Mouse (Mus musculus) R1 (cell line): ENCODE data around the gene Tmem132c.

Experiments used
- DNase-seq: peaks from one replicate; pipeline ENCODE4 v3.0.0-alpha.2; 2018; ENCODE audit warnings: low read depth, low spot score

Gene Tmem132c

DNA sequence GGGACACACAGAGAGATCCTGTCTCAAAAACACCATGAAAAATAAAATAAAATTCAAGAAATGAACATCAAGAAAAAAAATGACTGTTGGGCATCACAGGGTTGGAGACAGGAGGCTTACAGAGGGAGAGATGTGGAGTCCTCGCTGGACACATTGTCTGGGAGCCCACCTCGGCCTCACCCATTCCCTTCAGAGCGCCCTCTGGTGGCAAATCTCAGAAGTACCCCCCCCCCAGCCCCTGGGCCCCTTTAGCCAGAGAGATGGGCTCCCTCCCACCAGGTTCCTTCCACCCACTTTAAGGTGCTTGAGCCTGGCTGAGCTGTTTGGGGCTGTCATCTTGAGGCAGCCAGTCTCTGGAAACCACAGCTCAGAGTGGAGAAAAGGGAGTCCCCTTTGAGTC is 99.5 kb downstream of the Tmem132c start:
- no peak for DNase-seq

DNA sequence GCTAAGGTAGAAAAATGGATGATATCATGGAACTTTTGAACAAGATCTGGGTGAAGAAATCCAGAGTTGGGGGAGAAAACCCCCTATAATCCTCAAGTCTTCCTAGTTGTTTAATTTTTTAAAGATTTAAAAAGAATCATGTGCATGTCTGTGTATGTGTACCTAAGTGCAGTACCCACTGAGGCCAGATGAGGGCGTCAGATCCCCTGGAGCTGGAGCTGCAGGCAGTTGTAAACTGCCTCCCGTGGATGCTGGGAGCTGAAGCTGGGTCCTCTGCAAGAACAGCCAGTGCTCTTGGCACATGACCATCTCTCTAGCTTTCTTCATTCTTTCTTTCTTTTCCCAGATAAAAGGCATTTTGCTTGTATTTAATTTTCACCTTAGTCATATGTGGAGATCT is 103.1 kb downstream of the Tmem132c start:
- no peak for DNase-seq

DNA sequence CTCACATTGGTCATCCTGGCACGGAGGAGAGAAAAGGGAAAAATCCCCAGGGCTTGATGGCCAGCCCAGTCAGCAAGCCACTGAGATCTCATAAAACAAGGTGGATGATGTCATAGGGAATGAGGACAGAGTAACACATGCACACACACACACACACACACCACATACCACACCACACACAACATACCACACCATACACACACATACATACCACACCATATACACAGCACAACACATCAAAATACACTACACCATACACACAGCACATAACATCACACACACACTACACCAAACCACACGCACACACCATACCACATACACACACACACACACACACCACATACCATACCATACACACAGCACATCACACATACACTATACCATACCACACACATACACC is 104.8 kb downstream of the Tmem132c start:
- no peak for DNase-seq

DNA sequence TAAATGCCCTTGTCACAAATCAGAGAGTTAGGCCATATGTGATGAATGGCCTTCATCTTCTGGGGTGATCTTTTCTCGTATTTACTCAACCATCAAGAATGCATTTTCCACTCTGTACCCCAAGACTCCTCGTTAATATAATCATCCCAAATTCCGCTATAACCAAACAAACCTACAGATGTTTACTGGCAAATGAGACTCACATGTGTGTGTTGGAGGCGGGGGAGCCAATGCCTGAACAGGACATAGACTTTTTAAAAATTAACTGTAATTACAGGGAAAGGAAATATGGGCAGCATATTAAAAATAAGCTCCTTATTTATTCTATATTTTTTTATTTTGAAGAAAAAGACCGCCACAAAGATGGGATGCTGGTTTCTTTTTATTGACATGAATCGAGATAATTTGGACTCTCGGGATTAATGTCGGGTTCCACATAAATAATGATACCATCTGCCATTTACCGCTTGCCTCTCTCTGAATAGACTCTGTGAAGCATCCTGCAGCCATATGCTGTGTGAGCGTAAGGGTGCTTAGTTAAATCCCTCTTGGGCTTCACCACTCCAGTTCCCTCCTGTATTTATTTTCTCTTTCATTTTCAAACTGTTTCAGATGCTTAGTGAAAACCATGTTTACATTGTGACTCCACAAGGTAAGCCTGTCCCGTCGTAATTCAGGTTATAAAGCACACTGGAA is 105.6 kb downstream of the Tmem132c start:
- no peak for DNase-seq

DNA sequence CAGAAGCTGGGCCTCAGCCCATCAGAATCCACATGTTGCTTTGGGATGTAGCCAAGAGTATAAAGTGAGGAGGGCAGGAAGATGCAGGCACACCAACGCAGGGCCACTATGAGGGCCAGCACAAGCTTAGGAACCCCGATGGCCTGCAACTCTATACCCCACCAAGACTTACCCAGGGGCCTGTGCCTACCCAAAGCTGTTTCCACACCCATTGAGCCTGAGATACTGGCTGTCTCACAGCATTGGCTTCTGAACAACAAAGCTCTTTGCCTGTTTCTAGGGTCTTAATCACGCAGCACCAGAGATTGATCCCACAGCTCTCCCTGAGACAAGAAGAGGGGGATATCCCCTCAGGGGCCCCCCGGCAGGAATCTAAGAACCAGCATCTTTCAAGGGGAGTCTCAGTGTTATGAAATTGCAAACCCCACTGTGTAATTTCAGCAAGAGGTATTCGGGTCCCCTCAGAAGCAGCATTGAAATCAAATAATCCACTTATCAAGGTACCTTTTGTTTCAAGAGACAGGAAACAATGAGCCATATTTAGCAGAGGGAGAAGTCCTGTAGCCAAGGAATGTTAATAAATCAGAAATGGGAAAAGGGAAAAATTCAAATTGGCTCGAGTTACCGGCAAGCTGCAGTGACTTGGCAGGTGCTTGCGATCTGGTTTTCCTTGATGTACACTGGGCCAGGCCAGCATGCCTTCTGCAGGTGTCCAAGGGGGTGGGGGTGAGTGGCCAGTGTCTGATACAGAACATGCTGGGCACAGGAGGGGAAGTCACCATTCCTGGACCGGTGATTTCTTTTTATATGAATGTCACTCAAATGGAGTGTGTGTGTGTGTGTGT is 107.8 kb downstream of the Tmem132c start:
- DNase-seq, result no peak

DNA sequence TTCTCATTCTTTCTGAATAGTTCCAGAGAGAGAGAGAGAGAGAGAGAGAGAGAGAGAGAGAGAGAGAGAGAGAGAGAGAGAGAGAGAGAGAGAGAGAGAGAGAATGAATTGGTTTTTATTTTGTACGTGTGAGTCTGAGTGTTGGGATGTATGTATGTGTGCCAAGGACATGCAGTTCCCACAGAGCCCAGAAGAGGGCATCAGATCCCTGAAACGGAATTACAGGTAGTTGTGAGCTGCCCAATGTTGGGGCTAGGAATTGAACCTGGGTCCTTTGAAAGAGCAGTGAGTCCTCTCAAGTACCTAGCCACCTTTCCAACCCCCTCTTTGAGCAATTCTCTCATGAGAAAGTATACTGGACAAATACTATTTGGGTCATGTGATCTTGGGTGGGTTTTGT is 111.4 kb downstream of the Tmem132c start:
- DNase-seq, result peak; percentile 68

DNA sequence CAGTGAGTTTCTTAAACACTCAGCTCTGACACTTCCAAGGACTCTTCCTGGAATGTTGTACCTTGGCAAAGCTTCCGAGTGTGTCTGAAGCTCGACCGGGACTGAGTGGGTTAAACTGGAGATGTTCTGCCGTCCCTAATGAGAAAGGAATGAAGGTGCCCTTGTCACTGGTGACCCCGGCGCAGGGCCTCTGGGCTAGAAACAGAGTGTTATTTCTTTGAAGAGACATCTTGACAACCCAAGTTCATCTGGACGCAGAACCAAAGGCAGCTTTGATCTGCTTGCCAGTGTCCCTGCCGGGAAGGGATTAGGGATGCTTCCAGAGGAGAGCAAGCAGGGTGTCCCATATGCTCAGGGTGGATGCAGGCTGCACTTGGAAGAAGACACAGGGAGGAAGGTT is 114.2 kb downstream of the Tmem132c start:
- no peak for DNase-seq

DNA sequence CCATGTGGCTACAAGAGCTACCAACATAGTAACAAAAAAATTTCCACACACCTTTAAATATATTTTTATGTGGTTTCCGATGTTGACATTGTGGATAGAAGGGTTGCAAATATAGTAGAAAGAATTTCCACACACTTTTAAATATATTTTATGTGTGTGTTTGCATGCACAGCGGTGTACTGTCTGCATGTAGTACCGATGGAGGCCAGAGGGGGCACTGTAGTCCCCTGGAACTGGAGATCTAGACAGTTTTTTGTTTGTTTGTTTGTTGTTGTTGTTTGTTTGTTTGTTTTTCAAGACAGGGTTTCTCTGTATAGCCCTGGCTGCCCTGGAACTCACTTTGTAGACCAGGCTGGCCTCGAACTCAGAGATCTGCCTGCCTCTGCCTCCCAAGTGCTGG is 116.3 kb downstream of the Tmem132c start:
- peak; percentile 36 for DNase-seq

DNA sequence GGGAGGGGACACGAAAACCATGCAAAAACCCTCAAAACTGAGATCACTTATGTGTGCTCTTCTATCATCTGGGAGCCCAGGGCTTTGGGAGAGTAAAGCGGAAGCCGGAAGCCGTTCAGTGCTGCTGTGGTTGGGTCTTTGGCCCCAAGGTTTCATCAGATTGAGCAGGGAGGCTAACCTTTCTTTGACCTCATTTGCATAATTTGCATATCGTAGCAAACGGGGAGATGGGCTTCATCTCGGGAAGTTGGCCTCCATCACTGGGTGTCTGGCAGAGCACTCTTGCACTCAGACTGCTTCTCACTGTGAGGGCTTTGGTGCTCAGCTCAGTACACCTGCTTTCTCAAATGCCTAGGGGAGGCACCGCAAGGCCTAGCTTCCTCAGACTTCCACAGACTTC is 119.5 kb downstream of the Tmem132c start:
- DNase-seq, result peak; percentile 82

DNA sequence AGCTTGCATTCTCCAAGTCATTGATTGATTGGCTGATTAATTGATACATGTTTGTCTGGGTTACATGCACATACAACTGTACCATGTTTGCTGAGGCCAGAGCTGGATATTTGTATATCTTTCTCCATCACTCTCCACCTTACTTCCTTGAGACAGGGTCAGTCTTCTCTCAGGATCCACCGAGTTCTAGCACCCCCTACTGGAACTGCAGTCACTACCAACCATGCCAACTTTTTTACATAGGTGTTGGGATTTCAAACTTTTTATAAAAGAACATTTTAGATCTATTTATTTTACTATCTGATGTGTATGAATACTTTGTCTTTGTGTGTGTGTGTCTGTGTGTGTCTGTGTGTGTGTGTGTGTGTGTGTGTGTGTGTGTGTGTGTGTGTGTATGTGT is 123.5 kb downstream of the Tmem132c start:
- DNase-seq, result peak; percentile 26

DNA sequence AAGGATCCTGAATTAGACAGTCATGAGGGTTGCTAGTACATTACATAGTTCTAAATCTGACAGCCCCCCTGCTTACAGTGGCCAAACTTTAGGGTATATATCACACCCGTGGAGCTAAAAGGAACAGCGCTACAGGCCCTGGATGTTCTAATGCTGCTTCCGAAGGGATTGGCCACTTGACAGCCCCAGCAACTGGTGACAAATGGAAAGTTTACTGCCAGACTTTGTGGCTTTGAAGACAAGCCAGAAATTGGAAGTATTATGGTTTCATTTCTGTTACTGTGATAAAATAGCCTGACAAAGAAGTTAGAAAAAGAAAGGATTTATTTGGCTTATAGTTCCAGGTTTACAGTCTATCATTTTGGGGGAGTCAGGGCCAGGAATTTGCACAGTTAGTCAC is 126.6 kb downstream of the Tmem132c start:
- no peak for DNase-seq

DNA sequence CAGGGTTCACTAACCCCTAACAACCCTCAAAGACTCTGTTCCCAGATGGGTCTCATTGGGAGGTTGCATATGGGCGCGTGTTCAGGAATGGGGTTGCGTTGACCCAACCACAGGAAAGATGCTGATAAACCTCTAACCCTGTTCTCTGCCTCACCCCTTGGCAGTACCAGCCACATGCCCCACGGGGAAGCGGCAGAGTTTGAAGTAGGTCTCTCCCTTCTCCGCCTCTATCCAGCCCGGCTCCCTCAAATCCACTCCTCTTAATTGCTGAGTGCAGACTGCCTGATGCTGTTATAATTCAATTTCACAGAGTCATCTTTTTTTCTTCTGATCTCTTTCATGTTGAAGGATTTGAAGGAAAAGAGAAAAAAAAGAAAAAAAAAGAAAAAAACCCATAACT is 128.2 kb downstream of the Tmem132c start:
- DNase-seq, result no peak

DNA sequence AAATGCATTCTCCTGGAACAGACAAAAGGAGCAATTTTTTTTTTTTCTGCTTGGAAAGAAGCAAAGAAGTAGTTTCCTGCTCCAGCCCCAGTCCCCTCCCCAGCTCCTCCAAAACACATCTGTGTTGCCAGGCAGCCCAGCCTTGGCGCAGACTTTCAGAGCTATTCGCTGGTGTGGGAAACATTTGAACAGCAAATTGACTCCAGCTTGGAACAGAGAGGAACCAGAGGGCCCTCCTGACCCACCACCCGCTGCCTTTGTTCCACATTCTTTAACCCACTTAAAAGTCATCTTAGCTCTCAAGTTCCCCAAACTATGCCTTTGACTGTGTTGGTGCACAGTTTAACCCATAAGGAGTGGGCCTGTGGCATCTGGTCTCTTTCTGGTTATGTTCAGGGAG is 128.9 kb downstream of the Tmem132c start:
- DNase-seq, result no peak

DNA sequence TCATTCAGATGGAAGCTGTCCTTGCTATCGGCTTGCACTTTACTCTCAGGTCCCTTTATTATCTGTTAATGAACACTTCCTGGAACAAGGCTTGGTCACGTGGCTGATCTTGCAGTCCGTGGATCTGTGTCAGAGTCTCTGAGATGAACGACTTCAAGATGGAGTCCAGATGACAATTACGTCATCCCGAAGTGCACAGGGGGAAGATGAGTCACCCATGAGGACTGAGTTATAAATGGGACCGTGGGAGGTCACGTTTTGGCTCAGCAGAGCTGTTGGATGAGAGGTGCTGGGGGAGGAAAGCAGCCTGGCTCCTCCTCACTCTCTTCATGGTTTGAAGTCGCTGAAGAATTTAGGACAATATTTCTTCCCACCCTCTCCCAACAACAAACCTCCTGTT is 132.6 kb downstream of the Tmem132c start:
- no peak for DNase-seq

DNA sequence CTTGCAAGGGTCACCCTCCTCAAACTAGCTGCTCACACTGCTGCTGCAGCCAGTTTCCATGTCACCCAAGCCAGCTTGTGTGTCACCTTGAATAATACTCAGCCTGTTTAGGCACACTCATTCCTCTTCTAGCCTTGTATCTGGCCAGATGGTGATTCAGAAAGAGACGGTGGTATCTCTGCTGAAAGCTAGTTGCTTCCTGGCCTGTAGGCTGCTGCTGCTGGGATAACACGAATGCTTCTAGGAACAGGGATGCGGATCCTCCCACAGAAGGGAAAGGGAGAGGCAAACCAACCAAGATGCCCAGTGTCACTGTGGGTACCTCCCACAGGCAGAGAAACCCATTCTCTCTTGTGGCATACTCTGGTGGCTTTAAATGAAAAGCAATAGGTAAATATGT is 134.0 kb downstream of the Tmem132c start:
- no peak for DNase-seq

DNA sequence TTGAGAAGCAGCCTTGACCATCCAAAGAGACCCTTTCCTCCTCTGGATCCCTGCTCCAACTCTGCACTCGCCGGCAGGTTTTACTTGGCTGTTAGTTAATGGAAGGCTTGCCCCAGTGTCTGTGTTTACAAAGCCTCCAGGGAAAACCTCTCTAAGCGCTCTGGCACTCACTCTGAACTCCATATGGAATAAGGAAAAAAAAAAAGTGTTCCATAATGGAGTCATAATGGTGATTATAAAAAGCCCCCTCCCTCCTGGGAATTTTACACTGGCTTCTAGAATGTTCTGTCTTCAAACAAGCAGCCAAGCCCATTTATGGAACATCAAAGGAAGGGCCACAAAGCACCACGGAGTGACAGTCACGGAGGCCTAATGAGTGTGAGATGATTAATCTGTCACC is 136.9 kb downstream of the Tmem132c start:
- no peak for DNase-seq

DNA sequence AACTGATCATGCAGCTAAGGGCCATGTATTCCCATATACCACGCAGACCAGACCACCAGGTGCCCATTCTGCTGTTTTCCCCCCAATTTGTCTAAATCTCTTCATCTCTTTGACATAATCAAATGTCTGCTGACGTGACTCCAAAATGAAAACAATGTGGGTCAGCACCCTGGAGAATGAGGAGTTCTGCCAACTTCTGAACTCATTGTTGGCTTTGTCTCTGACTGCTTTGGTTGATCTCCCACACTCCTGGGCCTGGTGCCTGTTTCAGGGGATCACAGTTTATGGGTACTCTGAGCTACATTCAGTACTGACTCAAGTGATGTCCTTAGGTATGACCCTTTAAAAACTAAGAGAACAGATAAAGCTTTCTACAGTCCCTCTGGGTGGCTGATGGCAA is 137.7 kb downstream of the Tmem132c start:
- no peak for DNase-seq

DNA sequence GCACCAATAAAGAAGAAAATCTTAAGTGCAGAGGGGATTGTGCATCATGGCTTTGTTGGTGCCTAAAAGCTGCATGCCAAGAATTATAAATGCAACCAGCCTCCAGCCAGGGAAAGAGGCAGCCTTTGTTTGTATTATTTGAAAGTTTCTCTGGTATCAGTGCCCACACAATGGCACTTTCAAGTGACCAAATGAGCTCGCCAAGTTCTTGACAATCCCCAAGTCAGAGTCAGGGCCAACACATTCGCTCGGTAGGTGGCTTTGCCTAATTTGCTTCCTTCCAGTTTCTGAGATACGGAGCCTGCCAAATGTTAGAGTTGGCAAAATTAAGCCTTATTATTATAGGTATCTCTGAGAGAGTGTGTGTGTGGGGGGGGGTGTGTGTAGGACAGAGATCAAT is 139.6 kb downstream of the Tmem132c start:
- no peak for DNase-seq

DNA sequence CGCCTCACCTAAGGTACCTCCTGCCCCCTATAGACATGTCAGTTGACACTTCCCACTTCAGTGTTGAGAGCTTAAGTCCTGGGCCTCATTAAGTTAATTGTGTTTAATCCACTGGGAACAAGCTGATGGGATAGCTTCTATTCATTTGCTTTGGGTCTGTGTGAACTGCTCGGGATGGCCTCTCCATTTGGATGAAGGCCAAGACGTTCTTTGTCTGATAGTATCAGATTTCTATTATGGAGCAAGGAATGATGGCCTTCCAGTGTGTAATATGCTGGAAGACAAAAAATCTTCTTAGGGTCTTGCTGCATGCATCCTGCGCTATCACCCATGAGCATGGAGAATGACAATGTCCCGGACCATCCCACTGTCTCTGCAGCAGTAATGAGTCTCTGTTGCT is 141.0 kb downstream of the Tmem132c start:
- DNase-seq, result no peak

DNA sequence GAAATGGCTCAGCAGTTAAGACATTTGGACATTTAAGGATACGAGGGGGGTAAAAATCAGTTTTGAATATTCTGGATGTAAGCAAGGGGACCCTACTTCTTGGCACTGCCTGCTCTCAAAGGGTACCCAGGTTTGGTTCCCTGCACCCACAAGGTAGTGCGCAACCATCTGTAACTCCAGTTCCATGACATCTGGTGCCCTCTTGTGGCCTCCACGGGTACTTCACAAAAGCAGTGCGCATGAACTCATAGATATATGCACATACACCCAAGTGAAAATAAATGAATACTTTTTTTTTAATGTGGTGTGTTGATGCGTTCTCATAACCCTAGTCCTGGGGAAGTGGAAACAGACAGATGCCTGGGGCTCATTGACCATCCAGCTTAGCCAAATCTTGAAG is 149.6 kb downstream of the Tmem132c start:
- peak; percentile 35 for DNase-seq

DNA sequence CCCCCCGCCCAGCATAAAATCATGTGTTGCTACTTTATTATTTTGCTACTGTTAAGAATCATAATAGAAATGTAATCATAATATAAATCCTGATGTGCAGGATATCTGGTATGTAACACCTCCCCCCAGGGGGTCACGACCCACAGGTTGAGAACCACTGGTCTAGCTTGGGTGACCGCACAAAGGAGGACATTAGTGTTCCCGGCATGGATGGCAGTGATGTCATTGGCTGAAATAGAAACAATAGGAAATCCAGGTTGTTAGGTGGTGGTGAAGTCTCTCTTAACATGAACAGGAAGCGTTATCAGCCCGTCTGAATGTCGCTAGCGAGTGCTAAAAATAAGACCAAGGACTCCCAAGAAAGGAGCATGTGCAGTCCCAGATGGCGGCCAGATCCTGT is 155.3 kb downstream of the Tmem132c start:
- no peak for DNase-seq

DNA sequence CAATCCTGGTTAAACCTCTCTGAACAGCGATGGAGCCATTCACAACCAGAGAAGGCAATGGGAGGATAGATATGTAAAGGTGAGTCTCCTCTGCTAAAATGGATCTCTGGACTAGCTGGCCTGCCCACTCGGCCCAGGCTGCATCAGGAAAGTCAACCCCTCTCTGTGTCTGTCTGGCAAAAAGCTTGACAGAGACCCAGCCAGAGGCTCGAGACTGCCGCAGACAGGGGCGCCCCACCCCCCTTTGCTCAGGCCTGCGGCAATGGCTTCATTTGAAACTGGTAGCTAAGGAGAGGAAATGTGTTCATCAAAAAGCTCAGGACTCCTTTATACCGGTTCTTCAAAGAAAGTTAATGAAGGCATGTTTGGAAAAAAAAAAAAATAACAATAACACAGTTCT is 156.4 kb downstream of the Tmem132c start:
- no peak for DNase-seq

DNA sequence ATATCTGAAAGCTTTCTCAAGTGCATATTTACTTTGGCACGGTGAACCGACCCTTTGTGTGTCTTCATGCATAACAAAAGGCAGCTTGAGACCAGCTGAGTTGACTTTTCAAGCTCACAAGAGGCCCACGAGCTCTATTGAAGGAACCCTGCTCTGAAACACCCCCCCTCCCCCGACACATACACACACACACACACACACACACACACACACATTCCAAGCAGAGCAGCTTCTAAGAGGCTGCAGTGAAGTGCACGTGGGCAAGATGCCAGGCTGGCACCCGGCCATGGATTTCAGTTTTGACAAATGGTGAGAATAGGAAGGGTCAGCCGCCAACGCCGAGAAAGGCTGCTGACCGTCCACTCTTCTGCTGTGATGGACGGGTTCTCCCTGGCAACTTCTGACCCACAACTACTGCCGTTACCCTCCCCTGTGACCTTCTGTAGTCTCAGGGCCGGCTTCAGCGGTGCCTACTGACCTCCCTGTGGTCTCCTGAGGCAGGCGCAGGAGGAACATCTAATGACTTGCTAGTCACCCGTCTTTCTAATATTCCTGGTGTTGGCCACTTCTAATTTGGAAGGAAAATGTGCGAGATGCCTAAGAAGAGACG is 163.9 kb downstream of the Tmem132c start:
- peak; percentile 10 for DNase-seq
